Mouse (Mus musculus): ENCODE measurements around the gene Cxcl12. TPM values are rescaled to one million over a fixed set of nuclear protein-coding genes. Genes with fewer than 3 reads are reported as not detected.

Cxcl12 gene
- polyA plus RNA-seq, 1 experiment: 46.5 TPM

DNA sequence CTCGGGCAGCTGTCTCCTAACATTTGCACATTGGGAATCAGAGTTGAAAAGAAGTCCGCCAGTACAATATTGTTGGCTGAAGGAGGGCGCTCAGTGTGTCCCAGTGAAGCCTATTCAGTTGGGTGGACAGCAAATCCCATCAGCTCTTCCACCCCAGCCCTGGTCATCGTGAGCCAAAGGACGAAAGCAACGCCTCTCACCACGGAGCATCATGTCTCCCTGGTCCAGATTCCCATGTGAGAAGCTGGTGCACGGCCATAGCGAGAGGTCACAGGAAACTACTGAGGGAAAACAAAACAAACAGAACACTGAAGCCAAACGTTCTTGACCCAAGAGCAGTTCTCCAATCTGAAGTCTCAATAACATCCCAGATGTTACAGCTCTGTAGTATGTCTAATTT is 21.4 kb upstream of the Cxcl12 start:
- no peak for TF ChIP-seq POLR2A (IDR thresholded peaks at IDR 0.05; ENCODE audit: borderline replicate concordance, insufficient read depth, low read length)
- no peak for TF ChIP-seq CTCF (IDR thresholded peaks at IDR 0.05; ENCODE audit: borderline replicate concordance, insufficient read depth, low read depth, low read length)
- WGBS: 85% methylated on average over 10 of the region's 10 CpGs
- Histone ChIP-seq H3K4me3 (replicated peaks; ENCODE audit: insufficient read depth, low read depth, low read length) (no peak overlapping the region), H3K27me3 (ENCODE audit: control insufficient read depth, insufficient read depth, low read length) (no peaks in the 10 kb centered on the region), H3K27ac (ENCODE audit: insufficient read depth, low read length) (no peak overlapping the region), H3K4me1 (ENCODE audit: control insufficient read depth, insufficient read depth, low read length) (no peaks in the 10 kb centered on the region)
- no peak for DNase-seq

DNA sequence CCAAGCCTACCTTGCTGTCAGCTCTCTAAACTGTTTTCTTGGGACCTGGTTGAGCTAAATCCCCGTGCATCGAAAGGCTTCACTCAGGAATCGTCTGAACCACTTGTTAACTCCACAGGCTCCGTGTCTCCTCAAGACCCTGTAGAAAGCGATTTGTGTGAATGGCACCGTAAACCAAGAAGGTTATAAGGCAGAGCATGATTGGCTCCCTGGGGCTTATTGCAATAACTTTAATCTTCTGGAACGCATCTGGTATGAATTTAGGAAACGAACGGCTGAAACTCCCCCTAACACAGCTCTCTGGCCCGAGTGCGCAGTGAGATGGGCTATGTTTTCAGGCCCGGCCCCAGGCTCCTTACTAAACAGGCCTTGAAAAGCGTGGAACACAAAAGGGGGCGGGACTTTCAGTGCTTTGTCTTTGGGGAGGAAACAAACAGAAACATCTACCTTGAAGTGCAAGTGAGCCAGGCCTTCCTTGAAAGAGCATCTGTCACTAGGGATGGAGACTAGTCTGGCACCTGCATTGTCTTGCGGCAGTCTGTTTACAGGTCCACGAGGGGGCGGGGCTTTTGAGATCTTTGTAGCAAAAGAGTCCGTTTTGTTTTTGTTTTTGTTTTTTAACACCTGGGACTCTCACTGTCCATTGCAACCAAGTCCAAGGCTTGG is 16.7 kb upstream of the Cxcl12 start:
- TF ChIP-seq POLR2A (IDR thresholded peaks at IDR 0.05; ENCODE audit: borderline replicate concordance, insufficient read depth, low read length): no peak
- TF ChIP-seq CTCF (IDR thresholded peaks at IDR 0.05; ENCODE audit: borderline replicate concordance, insufficient read depth, low read depth, low read length): no peak
- Histone ChIP-seq H3K27me3 (ENCODE audit: control insufficient read depth, insufficient read depth, low read length) (no peaks in the 10 kb centered on the region), H3K4me3 (replicated peaks; ENCODE audit: insufficient read depth, low read depth, low read length) (no peak overlapping the region), H3K27ac (ENCODE audit: insufficient read depth, low read length) (no peak overlapping the region), H3K4me1 (ENCODE audit: control insufficient read depth, insufficient read depth, low read length) (no peaks in the 10 kb centered on the region)
- 53% methylated on average over 18 of the region's 18 CpGs for WGBS
- DNase-seq: no peak

DNA sequence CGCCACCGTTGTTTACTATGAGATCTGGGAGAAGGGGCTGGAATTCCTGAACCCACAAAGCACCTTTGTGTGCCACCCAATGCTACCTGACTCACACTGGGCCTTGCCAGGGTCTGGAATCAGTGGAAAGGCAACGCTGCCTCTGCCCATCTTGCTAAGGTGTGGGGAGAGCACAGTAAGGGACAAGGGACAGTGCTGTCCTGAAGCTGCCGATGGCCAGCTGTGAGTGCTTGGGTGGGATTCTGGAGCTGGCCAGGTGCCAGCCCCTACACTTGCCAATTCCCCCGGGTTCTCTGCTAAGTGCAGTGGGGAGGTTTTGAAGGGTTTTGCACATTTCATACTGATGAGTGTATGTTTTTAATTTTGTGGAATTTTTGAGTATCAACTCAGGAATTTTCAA is 15.3 kb upstream of the Cxcl12 start:
- Histone ChIP-seq H3K27ac (ENCODE audit: insufficient read depth, low read length) (no peak overlapping the region), H3K4me3 (replicated peaks; ENCODE audit: insufficient read depth, low read depth, low read length) (no peak overlapping the region), H3K27me3 (ENCODE audit: control insufficient read depth, insufficient read depth, low read length) (no peaks in the 10 kb centered on the region), H3K4me1 (ENCODE audit: control insufficient read depth, insufficient read depth, low read length) (no peaks in the 10 kb centered on the region; the same call in 1 of the 2 replicates)
- 52% methylated on average over 5 of the region's 5 CpGs for WGBS
- TF ChIP-seq POLR2A (IDR thresholded peaks at IDR 0.05; ENCODE audit: borderline replicate concordance, insufficient read depth, low read length) (no peak), CTCF (IDR thresholded peaks at IDR 0.05; ENCODE audit: borderline replicate concordance, insufficient read depth, low read depth, low read length) (no peak)
- no peak for DNase-seq

DNA sequence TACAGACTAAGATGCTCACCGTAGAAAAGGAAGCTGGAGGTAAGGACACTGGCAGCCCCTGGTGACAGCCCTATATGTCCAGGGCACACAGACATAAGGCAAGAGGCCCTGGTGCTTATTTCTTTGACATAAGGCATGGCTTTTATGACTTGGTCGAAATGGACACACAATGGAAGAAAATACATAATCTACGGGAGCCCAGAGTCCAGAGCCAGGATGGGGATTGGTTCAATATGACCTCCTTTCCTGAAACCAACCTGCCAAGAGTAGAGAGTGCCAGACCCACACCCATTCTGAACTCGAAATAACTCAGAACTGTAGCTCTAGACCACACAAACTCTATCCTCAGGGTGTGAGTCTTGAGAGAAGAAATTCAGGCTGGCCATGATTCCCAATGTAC is 11.5 kb upstream of the Cxcl12 start:
- Histone ChIP-seq H3K4me3 (replicated peaks; ENCODE audit: insufficient read depth, low read depth, low read length) (no peak overlapping the region), H3K27ac (ENCODE audit: insufficient read depth, low read length) (no peak overlapping the region), H3K27me3 (ENCODE audit: control insufficient read depth, insufficient read depth, low read length) (no peaks in the 10 kb centered on the region), H3K4me1 (ENCODE audit: control insufficient read depth, insufficient read depth, low read length) (no peaks in the 10 kb centered on the region; the same call in 1 of the 2 replicates)
- WGBS: 46% methylated on average over 4 of the region's 4 CpGs
- no peak for TF ChIP-seq CTCF (IDR thresholded peaks at IDR 0.05; ENCODE audit: borderline replicate concordance, insufficient read depth, low read depth, low read length)
- no peak for TF ChIP-seq POLR2A (IDR thresholded peaks at IDR 0.05; ENCODE audit: borderline replicate concordance, insufficient read depth, low read length)
- DNase-seq: no peak

DNA sequence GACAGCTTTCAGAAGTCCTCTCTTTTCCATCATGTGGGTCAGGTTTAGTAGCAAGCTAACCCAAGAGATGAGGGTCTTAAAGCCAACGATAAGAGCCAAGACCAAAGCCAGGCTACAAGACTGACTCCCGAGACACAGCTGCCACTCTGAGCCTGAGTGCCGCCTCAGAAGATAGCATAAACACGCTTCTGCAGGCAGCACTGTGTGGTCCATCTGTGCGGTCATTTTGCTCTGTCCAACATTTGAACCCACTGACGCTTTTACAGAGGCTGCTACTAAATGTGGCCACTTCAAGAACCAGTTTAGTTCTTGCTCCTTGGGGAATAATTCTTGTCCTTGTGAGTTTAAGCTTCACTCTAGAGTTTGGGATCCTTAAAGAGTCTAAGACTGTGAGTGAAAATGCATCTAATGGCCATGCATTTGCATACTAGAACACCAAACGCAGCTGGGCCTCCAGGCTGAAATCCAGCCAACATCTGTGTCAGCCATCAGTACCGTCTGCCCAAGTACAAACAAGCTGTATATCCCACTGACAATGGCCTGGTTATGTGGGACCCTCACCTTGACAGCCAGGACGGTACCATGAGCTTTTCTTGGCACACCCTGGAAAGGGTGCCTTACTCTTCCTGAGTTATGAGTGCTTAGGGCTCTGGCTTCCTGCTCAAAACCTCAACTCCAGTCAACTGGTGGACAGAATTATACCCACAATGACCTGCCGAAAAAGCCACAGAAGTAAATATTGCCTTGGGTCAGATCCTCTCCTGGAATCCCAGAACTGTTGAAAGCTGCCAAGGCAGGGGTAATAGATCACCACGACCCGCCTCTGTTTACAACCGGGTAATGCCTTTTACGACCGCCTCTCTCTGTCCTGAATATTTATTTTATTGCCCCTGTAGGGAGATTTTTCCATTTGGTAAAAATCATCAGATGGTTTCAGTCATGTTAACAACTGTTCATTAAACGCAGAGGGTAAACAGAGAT is 8.3 kb upstream of the Cxcl12 start:
- H3K4me3 ChIP-seq (replicated peaks; ENCODE audit: insufficient read depth, low read depth, low read length): no peak overlapping the region
- H3K27me3 ChIP-seq (ENCODE audit: control insufficient read depth, insufficient read depth, low read length): no peaks in the 10 kb centered on the region
- WGBS: 69% methylated on average over 16 of the region's 16 CpGs
- no peaks in the 10 kb centered on the region; the same call in 1 of the 2 replicates for H3K4me1 ChIP-seq (ENCODE audit: control insufficient read depth, insufficient read depth, low read length)
- DNase-seq: no peak
- TF ChIP-seq CTCF (IDR thresholded peaks at IDR 0.05; ENCODE audit: borderline replicate concordance, insufficient read depth, low read depth, low read length): no peak
- no peak for TF ChIP-seq POLR2A (IDR thresholded peaks at IDR 0.05; ENCODE audit: borderline replicate concordance, insufficient read depth, low read length)
- no peak overlapping the region for H3K27ac ChIP-seq (ENCODE audit: insufficient read depth, low read length)

DNA sequence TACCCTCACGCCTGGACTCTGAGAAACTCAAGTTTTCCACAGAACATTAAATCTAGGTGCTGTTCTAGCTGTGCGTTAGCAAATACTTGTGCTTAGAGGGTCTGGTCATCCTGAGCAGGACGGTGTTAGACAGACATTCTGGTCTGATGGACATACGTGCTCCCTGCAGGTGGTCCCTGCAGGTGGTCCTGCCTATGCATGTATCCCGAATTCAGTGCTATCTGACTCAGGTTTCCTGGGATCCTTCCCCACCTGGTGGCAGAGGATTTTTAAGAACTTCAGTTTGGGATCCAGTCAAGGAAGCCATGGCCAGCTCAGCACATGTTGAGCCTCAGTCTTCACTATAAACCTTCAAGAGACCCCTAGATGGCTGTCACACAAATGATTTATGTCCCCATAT is 4.8 kb upstream of the Cxcl12 start:
- H3K4me3 ChIP-seq (replicated peaks; ENCODE audit: insufficient read depth, low read depth, low read length): no peak overlapping the region
- WGBS: 47% methylated on average over 5 of the region's 5 CpGs

DNA sequence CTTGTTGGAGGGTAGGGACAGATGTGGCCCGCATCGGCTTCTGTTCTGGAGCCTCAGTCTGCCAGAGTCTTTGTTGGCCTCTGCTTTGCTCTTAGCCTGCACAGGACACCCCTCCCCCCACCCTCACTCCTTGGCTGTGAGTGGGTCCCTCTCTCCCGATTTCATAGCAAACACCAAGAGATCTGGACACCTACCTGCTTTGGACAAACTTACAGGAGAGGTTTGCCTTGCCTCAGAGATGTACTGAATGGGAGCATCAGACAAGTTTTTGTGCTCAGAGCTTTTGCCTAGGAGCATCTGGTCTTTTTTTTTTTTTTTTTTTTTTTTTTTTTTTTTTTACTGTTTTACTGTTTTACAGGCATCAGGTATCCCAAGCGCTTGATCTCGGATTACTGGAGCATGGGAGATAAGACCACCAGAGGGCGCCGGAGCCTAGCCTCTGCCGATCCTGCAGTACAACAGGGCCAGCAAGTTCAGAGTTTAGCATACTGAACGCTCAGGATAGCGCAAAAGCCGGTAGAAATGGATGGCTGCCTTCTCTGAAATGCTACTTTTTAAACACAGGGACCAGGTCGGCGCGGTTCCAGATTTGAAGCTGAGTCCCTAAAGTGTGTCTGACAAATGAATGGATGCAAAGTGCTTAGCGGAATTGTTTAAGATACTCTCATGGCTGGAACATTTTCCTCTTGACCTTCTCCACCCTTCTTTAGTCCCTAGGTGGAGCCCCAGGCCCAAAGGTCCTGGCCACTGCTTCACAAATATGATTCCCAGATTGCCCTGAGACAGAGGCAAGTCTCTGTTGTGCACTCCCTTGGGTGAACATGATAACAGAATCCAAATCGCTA is 1.5 kb upstream of the Cxcl12 start:
- peaks cover 3% of the 10 kb centered on the region; the same call in 1 of the 2 replicates for H3K4me1 ChIP-seq (ENCODE audit: control insufficient read depth, insufficient read depth, low read length)
- peak overlapping the region; percentile 2 for H3K4me3 ChIP-seq (replicated peaks; ENCODE audit: insufficient read depth, low read depth, low read length)
- H3K27me3 ChIP-seq (ENCODE audit: control insufficient read depth, insufficient read depth, low read length): no peaks in the 10 kb centered on the region; the same call in 1 of the 2 replicates
- H3K27ac ChIP-seq (ENCODE audit: insufficient read depth, low read length): no peak overlapping the region
- no peak for TF ChIP-seq POLR2A (IDR thresholded peaks at IDR 0.05; ENCODE audit: borderline replicate concordance, insufficient read depth, low read length)
- peak; percentile 77 for TF ChIP-seq CTCF (IDR thresholded peaks at IDR 0.05; ENCODE audit: borderline replicate concordance, insufficient read depth, low read depth, low read length)
- DNase-seq: peak; percentile 81 to 84
- WGBS: 7% methylated on average over 16 of the region's 16 CpGs

More for the DNA sequence above, 4.8 kb upstream of the Cxcl12 start:
- DNase-seq: no peak
- Histone ChIP-seq H3K4me1 (ENCODE audit: control insufficient read depth, insufficient read depth, low read length) (peaks cover 3% of the 10 kb centered on the region; the same call in 1 of the 2 replicates), H3K27me3 (ENCODE audit: control insufficient read depth, insufficient read depth, low read length) (no peaks in the 10 kb centered on the region; the same call in 1 of the 2 replicates), H3K27ac (ENCODE audit: insufficient read depth, low read length) (no peak overlapping the region)
- no peak for TF ChIP-seq CTCF (IDR thresholded peaks at IDR 0.05; ENCODE audit: borderline replicate concordance, insufficient read depth, low read depth, low read length)
- no peak for TF ChIP-seq POLR2A (IDR thresholded peaks at IDR 0.05; ENCODE audit: borderline replicate concordance, insufficient read depth, low read length)
